Mouse (Mus musculus) adrenal gland, postnatal 4 days (tissue): Measurements from ENCODE around the gene Slc2a8. TPM values are rescaled to one million over a fixed set of nuclear protein-coding genes. Genes with fewer than 3 reads are reported as not detected.

Source experiments
- DNase-seq, 2 experiments: peaks; one replicate each; pipeline ENCODE4 v3.0.0; 2021 to 2022; ENCODE audit warnings: low spot score in 2 of 2, mixed read lengths in 2 of 2
- total RNA-seq, 2 experiments: library from RNA; stranded (reverse); gene quantifications; 2 replicates each; pipeline ENCODE4 v1.2.3; 2021

Slc2a8 gene
- total RNA-seq, 2 experiments from 2014 or later: 19.7 to 20.4 TPM

- DNase-seq: no peak
These were observed 4.8 kb downstream of the Slc2a8 start for GRCm38 (mm10) chr2:32977114-32977513.

- no peak for DNase-seq
These were observed 7.7 kb downstream of the Slc2a8 start for GRCm38 (mm10) chr2:32974216-32974615.

GRCm38 (mm10) chr2:32971235-32971634 is 10.6 kb downstream of the Slc2a8 start:
- no peak for DNase-seq

- no peak for DNase-seq
These were observed 12.6 kb downstream of the Slc2a8 start for GRCm38 (mm10) chr2:32969326-32969725.

- no peak for DNase-seq
These were observed 13.8 kb downstream of the Slc2a8 start for GRCm38 (mm10) chr2:32968024-32968614.

GRCm38 (mm10) chr2:32966689-32967631 is 14.9 kb downstream of the Slc2a8 start:
- DNase-seq: peak; percentile 47 to 64

GRCm38 (mm10) chr2:32966184-32966688 is 15.6 kb downstream of the Slc2a8 start:
- no peak for DNase-seq

- DNase-seq: no peak
These were observed 16.2 kb downstream of the Slc2a8 start for GRCm38 (mm10) chr2:32965511-32966183.

- no peak for DNase-seq
These were observed 17.0 kb downstream of the Slc2a8 start for GRCm38 (mm10) chr2:32964659-32965457.

GRCm38 (mm10) chr2:32963981-32964380 is 17.9 kb downstream of the Slc2a8 start:
- DNase-seq: no peak

GRCm38 (mm10) chr2:32963544-32963943 is 18.3 kb downstream of the Slc2a8 start:
- DNase-seq: no peak

GRCm38 (mm10) chr2:32962875-32963220 is 19.0 kb downstream of the Slc2a8 start:
- DNase-seq: no peak

GRCm38 (mm10) chr2:32962062-32962874 is 19.6 kb downstream of the Slc2a8 start:
- DNase-seq: peak; percentile 10 to 24

GRCm38 (mm10) chr2:32961192-32961995 is 20.5 kb downstream of the Slc2a8 start, which contains the start of the genes Rpl12 and Lrsam1:
Gene Rpl12 (plus strand): TSS chr2:32961559.
Gene Lrsam1 (minus strand): TSS chr2:32961614.
- DNase-seq: peak; percentile 81 to 91

- DNase-seq: no peak
These were observed 21.6 kb downstream of the Slc2a8 start for GRCm38 (mm10) chr2:32960273-32960672.

GRCm38 (mm10) chr2:32957344-32957743 is 24.5 kb downstream of the Slc2a8 start:
- no peak for DNase-seq

- DNase-seq: no peak
These were observed 27.3 kb downstream of the Slc2a8 start for GRCm38 (mm10) chr2:32954581-32954980.

GRCm38 (mm10) chr2:32947454-32947853 is 34.4 kb downstream of the Slc2a8 start:
- DNase-seq: no peak

GRCm38 (mm10) chr2:32940483-32940882 is 41.4 kb downstream of the Slc2a8 start:
- no peak for DNase-seq
